Mouse (Mus musculus) heart, embryonic 14.5 days (tissue): ENCODE measurements around the gene Hc. TPM values are rescaled to one million over a fixed set of nuclear protein-coding genes. Genes with fewer than 3 reads are reported as not detected.

Experiments used
- ATAC-seq: fragments of 200-750 bp; cut with Nextera tagmentation; 2 replicates; pipeline ENCODE4 v1.8.0; 2017; ENCODE audit warnings: low read depth, moderate TSS enrichment; ENCODE audit not compliant: insufficient number of reproducible peaks, insufficient read depth, low FRiP score
- H3K27ac ChIP-seq, 2 experiments: fragments of 200-500 bp in 1 of 2; fragments of 300-500 bp in 1 of 2; sonication (generic) in 1 of 2; replicated peaks in 1 of 2; 2 replicates each; pipeline ENCODE4 v1.5.1; 2012 to 2014; ENCODE audit warnings: low read depth in 2 of 2, low read length in 2 of 2, control low read depth in 1 of 2, mild to moderate bottlenecking in 1 of 2, mixed read lengths in 1 of 2; ENCODE audit not compliant: control insufficient read depth in 1 of 2, insufficient read depth in 1 of 2
- H3K27me3 ChIP-seq: fragments of 300-500 bp; sonication (generic); 2 replicates; pipeline ENCODE4 v1.6.1; 2014; ENCODE audit warnings: mild to moderate bottlenecking, low read length, control low read depth; ENCODE audit not compliant: control insufficient read depth, insufficient read depth
- H3K36me3 ChIP-seq: fragments of 300-500 bp; sonication (generic); 2 replicates; pipeline ENCODE4 v1.6.1; 2014; ENCODE audit warnings: mild to moderate bottlenecking, control low read depth, low read length, mixed read lengths; ENCODE audit not compliant: control insufficient read depth, insufficient read depth
- H3K4me1 ChIP-seq, 2 experiments: fragments of 200-500 bp in 1 of 2; fragments of 300-500 bp in 1 of 2; sonication (generic) in 1 of 2; 2 replicates each; pipeline ENCODE4 v1.6.1; 2012 to 2014; ENCODE audit warnings: low read length in 2 of 2, control low read depth in 1 of 2, mixed read lengths in 1 of 2; ENCODE audit not compliant: control insufficient read depth in 2 of 2, insufficient read depth in 2 of 2
- H3K4me2 ChIP-seq: fragments of 300-500 bp; sonication (generic); 2 replicates; pipeline ENCODE4 v1.6.1; 2014; ENCODE audit warnings: mild to moderate bottlenecking, low read length
- H3K4me3 ChIP-seq, 2 experiments: fragments of 200-500 bp in 1 of 2; fragments of 300-500 bp in 1 of 2; sonication (generic) in 1 of 2; 2 replicates each; pipeline ENCODE4 v1.5.1; 2012 to 2014; ENCODE audit warnings: low read length in 2 of 2, mild to moderate bottlenecking in 2 of 2, control low read depth in 1 of 2, low read depth in 1 of 2, moderate library complexity in 1 of 2; ENCODE audit not compliant: control insufficient read depth in 1 of 2, insufficient read depth in 1 of 2
- H3K9ac ChIP-seq: fragments of 300-500 bp; sonication (generic); 2 replicates; pipeline ENCODE4 v1.6.1; 2014; ENCODE audit warnings: mild to moderate bottlenecking, low read length
- H3K9me3 ChIP-seq: fragments of 300-500 bp; sonication (generic); 2 replicates; pipeline ENCODE4 v1.6.1; 2016; ENCODE audit warnings: low read length, control low read depth; ENCODE audit not compliant: control insufficient read depth
- WGBS: fragments of 180-500 bp; shearing (Covaris S2); extraction: QIAGEN DNeasy Blood & Tissue Kit; methylation state at CpG from one replicate; pipeline ENCODE4 v1.1.7; 2014; 5-methylcytosine and 5-hydroxymethylcytosine counted together
- polyA plus RNA-seq: library from polyadenylated mRNA; unstranded; fragments of >200 nt; fragmentation: Nextera tagmentation; extraction: Ambion mirVana; gene quantifications from 2 replicates; pipeline ENCODE4 v1.2.1, GENCODE M21; 2014

Gene Hc
- 0.05 TPM in 1 of 2 replicates, not detected in the other for polyA plus RNA-seq

- WGBS = 79% methylated on average over 5 of the region's 5 CpGs
- Histone ChIP-seq H3K27me3 (no peaks in the 10 kb centered on the region), H3K9ac (no peak within 1 kb of the TSS), H3K4me2 (no peak within 1 kb of the TSS), H3K27ac (no peak within 1 kb of the TSS), H3K4me1 (no peaks in the 10 kb centered on the region), H3K36me3 (no peaks in the 10 kb centered on the region), H3K4me3 (no peak within 1 kb of the TSS), H3K9me3 (no peaks in the 10 kb centered on the region)
- ATAC-seq = no peak
Observed at GRCm38 (mm10) chr2:35061338-35061737, at the start of gene Hc. Gene Hc (minus strand): TSS chr2:35061438.

- Histone ChIP-seq H3K4me1 (peaks cover 0 to 6% of the 10 kb centered on the region in 2 experiments; a peak in 1 of 4 replicates), H3K9ac (no peak overlapping the region), H3K36me3 (no peaks in the 10 kb centered on the region), H3K27ac (no peak overlapping the region), H3K27me3 (no peaks in the 10 kb centered on the region), H3K4me3 (no peak overlapping the region), H3K9me3 (no peaks in the 10 kb centered on the region), H3K4me2 (peak overlapping the region; percentile 80; the same call in 1 of the 2 replicates)
- ATAC-seq = no peak
- 51% methylated on average over 2 of the region's 2 CpGs for WGBS
Observed at GRCm38 (mm10) chr2:35110521-35110920, 49.3 kb upstream of the Hc start.

- no peaks in the 10 kb centered on the region for H3K36me3 ChIP-seq
- no peak for ATAC-seq
- H3K4me2 ChIP-seq = peak overlapping the region; percentile 80
- H3K27ac ChIP-seq = peak overlapping the region in 1 of 2 experiments; percentile 83; a peak in 2 of 4 replicates
- 3% methylated on average over 13 of the region's 13 CpGs for WGBS
- no peaks in the 10 kb centered on the region for H3K27me3 ChIP-seq
- peak overlapping the region; percentile 84 to 94 for H3K4me3 ChIP-seq
- H3K9ac ChIP-seq = peak overlapping the region; percentile 81
- H3K9me3 ChIP-seq = no peaks in the 10 kb centered on the region
- H3K4me1 ChIP-seq = peaks cover 0 to 6% of the 10 kb centered on the region in 2 experiments; a peak in 1 of 4 replicates
Observed at GRCm38 (mm10) chr2:35109924-35110304, 48.7 kb upstream of the Hc start.

GRCm38 (mm10) chr2:35109141-35109923, 48.1 kb upstream of the Hc start, which contains the start of gene Cntrl:
Gene Cntrl (plus strand): TSS chr2:35109492.
- Histone ChIP-seq H3K9me3 (no peaks in the 10 kb centered on the region), H3K4me1 (peaks cover 0 to 6% of the 10 kb centered on the region in 2 experiments; a peak in 1 of 4 replicates), H3K9ac (peak within 1 kb of the TSS; percentile 81), H3K4me2 (peak within 1 kb of the TSS; percentile 80), H3K27ac (peak within 1 kb of the TSS; percentile 66 to 83), H3K4me3 (peak within 1 kb of the TSS; percentile 84 to 94), H3K27me3 (no peaks in the 10 kb centered on the region), H3K36me3 (no peaks in the 10 kb centered on the region)
- under 1% methylated on average over 62 of the region's 62 CpGs for WGBS
- ATAC-seq = peak; percentile 94

GRCm38 (mm10) chr2:35108712-35109111, 47.5 kb upstream of the Hc start:
- WGBS = 32% methylated on average over 3 of the region's 3 CpGs
- ATAC-seq = peak; percentile 24; the same call in 1 of the 2 replicates
- Histone ChIP-seq H3K9me3 (no peaks in the 10 kb centered on the region), H3K4me2 (peak overlapping the region; percentile 80), H3K4me1 (peaks cover 0 to 6% of the 10 kb centered on the region in 2 experiments; a peak in 1 of 4 replicates), H3K27ac (peak overlapping the region; percentile 28 to 83), H3K27me3 (no peaks in the 10 kb centered on the region), H3K36me3 (no peaks in the 10 kb centered on the region), H3K4me3 (peak overlapping the region; percentile 84 to 94), H3K9ac (peak overlapping the region; percentile 81)

- no peak overlapping the region for H3K4me3 ChIP-seq
- no peak overlapping the region for H3K4me2 ChIP-seq
- ATAC-seq = no peak
- H3K9me3 ChIP-seq = no peaks in the 10 kb centered on the region
- H3K27ac ChIP-seq = no peak overlapping the region
- H3K27me3 ChIP-seq = no peaks in the 10 kb centered on the region
- H3K4me1 ChIP-seq = peaks cover 0 to 6% of the 10 kb centered on the region in 2 experiments; a peak in 1 of 4 replicates
- no peak overlapping the region for H3K9ac ChIP-seq
- no peaks in the 10 kb centered on the region for H3K36me3 ChIP-seq
- 57% methylated on average over 5 of the region's 5 CpGs for WGBS
Observed at GRCm38 (mm10) chr2:35107984-35108635, 46.9 kb upstream of the Hc start.

GRCm38 (mm10) chr2:35104843-35105242, 43.6 kb upstream of the Hc start:
- H3K9me3 ChIP-seq = no peaks in the 10 kb centered on the region
- H3K4me3 ChIP-seq = no peak overlapping the region
- H3K27me3 ChIP-seq = no peaks in the 10 kb centered on the region
- H3K36me3 ChIP-seq = no peaks in the 10 kb centered on the region
- ATAC-seq = no peak
- no peak overlapping the region for H3K4me2 ChIP-seq
- peaks cover 4 to 6% of the 10 kb centered on the region in 2 experiments for H3K4me1 ChIP-seq
- H3K27ac ChIP-seq = no peak overlapping the region
- H3K9ac ChIP-seq = no peak overlapping the region
- 52% methylated on average over 3 of the region's 3 CpGs for WGBS
